Mouse (Mus musculus) forebrain, postnatal 0 days (tissue): ENCODE results near the gene Thap4. TPM values are rescaled to one million over a fixed set of nuclear protein-coding genes. Genes with fewer than 3 reads are reported as not detected.

Experiments
- ATAC-seq: fragments of 200-750 bp; cut with Nextera tagmentation; 2 replicates; pipeline ENCODE4 v1.8.0; 2017; ENCODE audit warnings: mild to moderate bottlenecking, moderate library complexity
- DNase-seq: peaks from one replicate; pipeline ENCODE4 v3.0.0-alpha.2; 2015
- H3K27ac ChIP-seq: fragments of 300-500 bp; sonication (generic); 2 replicates; pipeline ENCODE4 v1.5.1; 2014; ENCODE audit warnings: low read depth, mild to moderate bottlenecking, antibody characterized with exemption, low read length, moderate library complexity, mixed read lengths
- H3K27me3 ChIP-seq: fragments of 300-500 bp; sonication (generic); 2 replicates; pipeline ENCODE4 v1.6.1; 2014; ENCODE audit warnings: mild to moderate bottlenecking, low read length, mixed read lengths; ENCODE audit not compliant: insufficient read depth
- H3K36me3 ChIP-seq: fragments of 300-500 bp; sonication (generic); 2 replicates; pipeline ENCODE4 v1.6.1; 2014; ENCODE audit warnings: mild to moderate bottlenecking, moderate library complexity; ENCODE audit not compliant: insufficient read depth
- H3K4me1 ChIP-seq: fragments of 300-500 bp; sonication (generic); 2 replicates; pipeline ENCODE4 v1.6.1; 2014; ENCODE audit warnings: antibody characterized with exemption; ENCODE audit not compliant: insufficient read depth
- H3K4me2 ChIP-seq: fragments of 300-500 bp; sonication (generic); 2 replicates; pipeline ENCODE4 v1.6.1; 2014; ENCODE audit warnings: low read depth, mild to moderate bottlenecking, moderate library complexity
- H3K4me3 ChIP-seq: fragments of 300-500 bp; sonication (generic); 2 replicates; pipeline ENCODE4 v1.5.1; 2014; ENCODE audit warnings: low read depth, low read length, mixed read lengths
- H3K9ac ChIP-seq: fragments of 300-500 bp; sonication (generic); 2 replicates; pipeline ENCODE4 v1.6.1; 2014; ENCODE audit warnings: mild to moderate bottlenecking
- H3K9me3 ChIP-seq: fragments of 300-500 bp; sonication (generic); 2 replicates; pipeline ENCODE4 v1.6.1; 2016; ENCODE audit warnings: low read length
- CTCF ChIP-seq: sonication (generic); IDR thresholded peaks from 2 replicates; pipeline ENCODE4 v1.5.1; 2016; ENCODE audit warnings: antibody characterized with exemption, control low read depth, low read depth
- WGBS: fragments of 180-500 bp; shearing (Covaris S2); extraction: QIAGEN DNeasy Blood & Tissue Kit; methylation state at CpG from one replicate; pipeline ENCODE4 v1.1.7; 2014; 5-methylcytosine and 5-hydroxymethylcytosine counted together
- polyA plus RNA-seq: library from polyadenylated mRNA; unstranded; fragments of >200 nt; fragmentation: Nextera tagmentation; extraction: Ambion mirVana; gene quantifications from 2 replicates; pipeline ENCODE4 v1.2.1, GENCODE M21; 2015
- total RNA-seq: library from RNA; depleted of rRNA; stranded (reverse); fragments of >200 nt; gene quantifications from 2 replicates; pipeline ENCODE4 v1.2.3, GENCODE M21; 2014

The Thap4 gene
- total and polyA plus RNA-seq, 2 experiments from 2014 or later, result 51.2 to 71.3 TPM

GRCm38 (mm10) chr1:93746179-93746578 lies 8.5 kb downstream of the Thap4 start:
- Histone ChIP-seq H3K4me2 (no peak overlapping the region), H3K27me3 (no peaks in the 10 kb centered on the region), H3K9me3 (no peaks in the 10 kb centered on the region), H3K4me3 (no peak overlapping the region), H3K36me3 (peaks cover 23% of the 10 kb centered on the region), H3K9ac (no peak overlapping the region), H3K4me1 (no peaks in the 10 kb centered on the region), H3K27ac (no peak overlapping the region)
- TF ChIP-seq CTCF, result no peak
- ATAC-seq, result no peak
- 88% methylated on average over 5 of the region's 5 CpGs for WGBS
- DNase-seq, result no peak

DNA sequence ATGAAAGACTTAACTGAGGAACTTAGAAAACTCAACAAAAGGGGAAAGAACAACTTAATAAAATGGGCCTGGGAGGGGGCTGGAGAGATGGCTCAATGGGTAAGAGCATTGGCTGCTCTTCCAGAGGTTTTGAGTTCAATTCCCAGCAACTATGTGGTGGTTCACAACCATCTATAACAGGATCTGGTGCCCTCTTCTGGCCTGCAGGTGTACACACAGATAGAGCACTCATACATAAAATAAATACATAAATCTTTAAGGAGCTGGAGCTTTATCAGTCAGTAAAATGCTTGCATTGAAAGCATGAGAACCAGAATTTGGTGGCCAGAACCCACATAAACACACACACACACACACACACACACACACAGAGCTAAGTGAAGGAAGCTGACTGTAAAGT lies 11.8 kb downstream of the Thap4 start:
- no peak for ATAC-seq
- TF ChIP-seq CTCF, result no peak
- H3K27ac ChIP-seq, result no peak overlapping the region

GRCm38 (mm10) chr1:93741987-93742386 lies 12.7 kb downstream of the Thap4 start:
- no peak overlapping the region for H3K27ac ChIP-seq
- TF ChIP-seq CTCF, result no peak
- ATAC-seq (no peak), DNase-seq (no peak)
- H3K4me1 ChIP-seq, result no peaks in the 10 kb centered on the region
- no peak overlapping the region for H3K4me3 ChIP-seq
- H3K4me2 ChIP-seq, result no peak overlapping the region
- WGBS, result 94% methylated on average over 4 of the region's 4 CpGs
- no peaks in the 10 kb centered on the region for H3K27me3 ChIP-seq
- H3K36me3 ChIP-seq, result no peaks in the 10 kb centered on the region
- H3K9ac ChIP-seq, result no peak overlapping the region
- H3K9me3 ChIP-seq, result no peaks in the 10 kb centered on the region

More for the DNA sequence above, 11.8 kb downstream of the Thap4 start:
- Histone ChIP-seq H3K4me2 (no peak overlapping the region), H3K4me1 (no peaks in the 10 kb centered on the region), H3K27me3 (no peaks in the 10 kb centered on the region), H3K9ac (no peak overlapping the region), H3K4me3 (no peak overlapping the region), H3K36me3 (no peaks in the 10 kb centered on the region), H3K9me3 (no peaks in the 10 kb centered on the region)
- DNase-seq, result no peak

GRCm38 (mm10) chr1:93740671-93741070 lies 14.0 kb downstream of the Thap4 start:
- WGBS, result 89% methylated on average over 2 of the region's 2 CpGs
- TF ChIP-seq CTCF, result no peak
- no peak for DNase-seq

DNA sequence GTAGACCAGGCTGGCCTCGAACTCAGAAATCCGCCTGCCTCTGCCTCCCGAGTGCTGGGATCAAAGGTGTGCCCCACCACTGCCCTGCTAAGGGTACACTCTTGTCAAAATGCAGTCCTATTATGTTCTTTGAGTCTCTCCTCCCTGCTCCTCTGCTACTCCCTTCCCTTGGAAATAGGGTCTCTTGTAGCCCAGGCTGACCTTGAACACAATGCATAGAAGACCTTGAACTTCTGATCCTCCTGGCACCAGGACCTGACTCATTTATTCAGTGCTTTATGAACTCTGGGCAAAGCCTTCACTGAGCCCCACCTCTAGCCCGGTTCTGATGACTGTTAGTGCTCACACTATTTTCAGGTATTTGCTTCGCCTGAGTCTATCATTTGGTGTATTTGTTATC lies 17.0 kb downstream of the Thap4 start:
- Histone ChIP-seq H3K36me3 (no peaks in the 10 kb centered on the region), H3K27me3 (no peaks in the 10 kb centered on the region), H3K4me1 (no peaks in the 10 kb centered on the region), H3K4me3 (no peak overlapping the region), H3K27ac (no peak overlapping the region), H3K9ac (no peak overlapping the region), H3K9me3 (no peaks in the 10 kb centered on the region), H3K4me2 (no peak overlapping the region)
- ATAC-seq, result no peak
- no peak for TF ChIP-seq CTCF
- no peak for DNase-seq
- 95% methylated on average over 5 of the region's 5 CpGs for WGBS

More at GRCm38 (mm10) chr1:93740671-93741070, 14.0 kb downstream of the Thap4 start:
- Histone ChIP-seq H3K4me3 (no peak overlapping the region), H3K9ac (no peak overlapping the region), H3K27ac (no peak overlapping the region), H3K9me3 (no peaks in the 10 kb centered on the region), H3K36me3 (no peaks in the 10 kb centered on the region), H3K4me2 (no peak overlapping the region), H3K27me3 (no peaks in the 10 kb centered on the region), H3K4me1 (no peaks in the 10 kb centered on the region)
- ATAC-seq, result no peak

- no peak for DNase-seq
- no peak for TF ChIP-seq CTCF
- Histone ChIP-seq H3K36me3 (no peaks in the 10 kb centered on the region), H3K9me3 (no peaks in the 10 kb centered on the region), H3K9ac (no peak overlapping the region), H3K4me3 (no peak overlapping the region), H3K4me1 (no peaks in the 10 kb centered on the region), H3K4me2 (no peak overlapping the region), H3K27ac (no peak overlapping the region), H3K27me3 (no peaks in the 10 kb centered on the region)
- ATAC-seq, result no peak
- 94% methylated on average over 3 of the region's 3 CpGs for WGBS
Observed at GRCm38 (mm10) chr1:93735859-93736258, 18.8 kb downstream of the Thap4 start.

DNA sequence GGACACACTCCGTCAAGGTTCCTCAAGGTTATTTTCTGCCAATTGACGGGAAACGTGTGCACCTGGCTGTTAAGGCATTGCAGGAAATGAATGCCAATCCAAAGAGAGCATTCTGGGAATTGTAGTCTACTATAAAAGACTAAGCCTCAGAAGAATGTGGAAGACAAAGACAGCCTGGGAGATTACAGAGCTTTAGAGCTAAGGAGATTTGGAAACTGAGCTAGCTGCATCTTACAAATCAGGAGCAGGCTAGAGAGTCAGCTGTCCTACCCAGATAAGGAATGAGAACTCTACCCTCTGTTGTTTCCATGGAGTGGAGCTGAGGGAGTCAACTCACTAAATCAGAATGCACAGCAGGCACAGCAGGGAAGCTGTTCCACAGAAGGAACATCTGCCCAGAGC lies 22.8 kb downstream of the Thap4 start:
- H3K27ac ChIP-seq, result peak overlapping the region; percentile 47
- H3K4me1 ChIP-seq, result no peaks in the 10 kb centered on the region
- no peaks in the 10 kb centered on the region for H3K27me3 ChIP-seq
- WGBS, result 7% methylated on average over 3 of the region's 3 CpGs
- H3K9me3 ChIP-seq, result no peaks in the 10 kb centered on the region
- DNase-seq (peak; percentile 36), ATAC-seq (peak; percentile 87)
- H3K4me3 ChIP-seq, result no peak overlapping the region
- H3K9ac ChIP-seq, result peak overlapping the region; percentile 22; the same call in 1 of the 2 replicates
- no peaks in the 10 kb centered on the region for H3K36me3 ChIP-seq
- H3K4me2 ChIP-seq, result no peak overlapping the region
- no peak for TF ChIP-seq CTCF

GRCm38 (mm10) chr1:93731103-93731502 lies 23.6 kb downstream of the Thap4 start:
- DNase-seq (no peak), ATAC-seq (no peak)
- no peak overlapping the region for H3K9ac ChIP-seq
- H3K4me2 ChIP-seq, result no peak overlapping the region
- 84% methylated on average over 5 of the region's 5 CpGs for WGBS
- no peak overlapping the region for H3K27ac ChIP-seq
- TF ChIP-seq CTCF, result no peak
- no peak overlapping the region for H3K4me3 ChIP-seq
- no peaks in the 10 kb centered on the region for H3K9me3 ChIP-seq
- H3K27me3 ChIP-seq, result no peaks in the 10 kb centered on the region
- H3K36me3 ChIP-seq, result no peaks in the 10 kb centered on the region
- no peaks in the 10 kb centered on the region for H3K4me1 ChIP-seq
